Mouse (Mus musculus) stomach, embryonic 14.5 days (tissue): ENCODE measurements around the gene Sult2b1. TPM values are rescaled to one million over a fixed set of nuclear protein-coding genes. Genes with fewer than 3 reads are reported as not detected.

Experiments
- ATAC-seq: fragments of 200-750 bp; cut with Nextera tagmentation; 2 replicates; pipeline ENCODE4 v1.8.0; 2017; ENCODE audit warnings: low read depth, moderate TSS enrichment; ENCODE audit not compliant: insufficient number of reproducible peaks, insufficient read depth, low FRiP score
- H3K27ac ChIP-seq: fragments of 300-500 bp; sonication (generic); 2 replicates; pipeline ENCODE4 v1.5.1; 2014; ENCODE audit warnings: mild to moderate bottlenecking, low read length, moderate library complexity, mixed read lengths
- H3K27me3 ChIP-seq: fragments of 300-500 bp; sonication (generic); 2 replicates; pipeline ENCODE4 v1.6.1; 2014; ENCODE audit warnings: low read length, control low read depth, mixed read lengths; ENCODE audit not compliant: control insufficient read depth, insufficient read depth
- H3K36me3 ChIP-seq: fragments of 300-500 bp; sonication (generic); 2 replicates; pipeline ENCODE4 v1.6.1; 2014; ENCODE audit warnings: mild to moderate bottlenecking, control low read depth, low read length, moderate library complexity, mixed read lengths; ENCODE audit not compliant: control insufficient read depth, insufficient read depth
- H3K4me1 ChIP-seq: fragments of 300-500 bp; sonication (generic); 2 replicates; pipeline ENCODE4 v1.6.1; 2014; ENCODE audit warnings: low read length, control low read depth, mixed read lengths; ENCODE audit not compliant: control insufficient read depth, insufficient read depth
- H3K4me2 ChIP-seq: fragments of 300-500 bp; sonication (generic); replicated peaks from 2 replicates; pipeline ENCODE4 v1.6.1; 2014; ENCODE audit warnings: low read depth, low read length, control low read depth
- H3K4me3 ChIP-seq: fragments of 300-500 bp; sonication (generic); 2 replicates; pipeline ENCODE4 v1.5.1; 2014; ENCODE audit warnings: low read depth, low read length, control low read depth
- H3K9ac ChIP-seq: fragments of 300-500 bp; sonication (generic); replicated peaks from 2 replicates; pipeline ENCODE4 v1.6.1; 2014; ENCODE audit warnings: low read depth, mild to moderate bottlenecking, control low read depth, low read length, moderate library complexity, mixed read lengths
- H3K9me3 ChIP-seq: fragments of 300-500 bp; sonication (generic); 2 replicates; pipeline ENCODE4 v1.6.1; 2016; ENCODE audit warnings: low read depth, low read length, control low read depth; ENCODE audit not compliant: control insufficient read depth
- WGBS: fragments of 180-500 bp; shearing (Covaris S2); extraction: QIAGEN DNeasy Blood & Tissue Kit; methylation state at CpG from one replicate; pipeline ENCODE4 v1.1.7; 2014; 5-methylcytosine and 5-hydroxymethylcytosine counted together
- polyA plus RNA-seq: library from polyadenylated mRNA; unstranded; fragments of >200 nt; fragmentation: Nextera tagmentation; extraction: Ambion mirVana; gene quantifications from 2 replicates; pipeline ENCODE4 v1.2.1, GENCODE M21; 2014

Gene Sult2b1
- polyA plus RNA-seq, 1 experiment from 2014 or later, result 3.6 TPM

DNA sequence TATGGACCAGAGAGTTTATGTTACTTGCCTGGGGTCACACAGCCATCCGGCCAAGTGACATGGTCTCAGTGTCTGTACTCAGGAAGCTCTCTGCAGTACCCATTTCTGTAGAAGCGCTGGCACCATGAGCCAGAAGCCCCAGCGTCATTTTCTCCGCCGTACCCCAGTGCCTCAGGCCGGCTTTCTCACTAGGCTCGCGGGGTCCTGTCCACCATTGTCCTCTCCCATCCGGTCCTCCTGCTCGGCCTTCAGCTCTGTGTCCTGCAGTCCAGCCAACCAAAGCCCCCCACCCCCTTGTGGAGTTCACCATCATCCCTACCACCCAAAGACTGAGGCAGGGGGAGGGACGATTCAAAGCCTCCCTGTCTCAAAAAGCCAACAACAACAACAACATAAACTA, 82.9 kb downstream of the Sult2b1 start:
- peak overlapping the region; percentile 73; the same call in 1 of the 2 replicates for H3K4me2 ChIP-seq
- no peaks in the 10 kb centered on the region for H3K36me3 ChIP-seq
- no peak for ATAC-seq
- no peak overlapping the region for H3K27ac ChIP-seq
- peaks cover 27% of the 10 kb centered on the region for H3K4me1 ChIP-seq
- WGBS, result 87% methylated on average over 11 of the region's 11 CpGs
- peak overlapping the region; percentile 39; the same call in 1 of the 2 replicates for H3K4me3 ChIP-seq
- H3K9me3 ChIP-seq, result no peaks in the 10 kb centered on the region
- 0 out of 2 replicates have a peak, but pooled peaks cover 4% of the 10 kb centered on the region for H3K27me3 ChIP-seq
- peak overlapping the region; percentile 18; the same call in 1 of the 2 replicates for H3K9ac ChIP-seq

DNA sequence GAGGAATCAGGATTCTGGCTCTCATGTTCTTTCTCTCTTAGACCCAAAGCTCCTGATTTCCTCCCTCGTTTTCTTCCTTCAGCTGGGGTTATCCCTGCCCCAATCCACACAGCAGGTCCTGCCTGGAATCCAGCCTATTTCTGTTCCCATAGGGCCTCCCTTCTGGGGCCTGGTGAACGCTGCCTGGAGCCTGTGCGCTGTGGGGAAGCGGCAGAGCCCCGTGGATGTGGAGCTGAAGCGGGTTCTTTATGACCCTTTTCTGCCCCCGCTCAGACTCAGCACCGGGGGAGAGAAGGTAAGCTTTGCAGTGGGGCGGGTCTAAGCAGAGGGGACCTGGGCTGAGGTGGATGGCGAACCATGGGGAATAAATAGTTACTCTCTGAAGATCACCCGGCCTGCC, 83.4 kb downstream of the Sult2b1 start:
- peaks cover 27% of the 10 kb centered on the region for H3K4me1 ChIP-seq
- H3K9ac ChIP-seq, result peak overlapping the region; percentile 18; the same call in 1 of the 2 replicates

DNA sequence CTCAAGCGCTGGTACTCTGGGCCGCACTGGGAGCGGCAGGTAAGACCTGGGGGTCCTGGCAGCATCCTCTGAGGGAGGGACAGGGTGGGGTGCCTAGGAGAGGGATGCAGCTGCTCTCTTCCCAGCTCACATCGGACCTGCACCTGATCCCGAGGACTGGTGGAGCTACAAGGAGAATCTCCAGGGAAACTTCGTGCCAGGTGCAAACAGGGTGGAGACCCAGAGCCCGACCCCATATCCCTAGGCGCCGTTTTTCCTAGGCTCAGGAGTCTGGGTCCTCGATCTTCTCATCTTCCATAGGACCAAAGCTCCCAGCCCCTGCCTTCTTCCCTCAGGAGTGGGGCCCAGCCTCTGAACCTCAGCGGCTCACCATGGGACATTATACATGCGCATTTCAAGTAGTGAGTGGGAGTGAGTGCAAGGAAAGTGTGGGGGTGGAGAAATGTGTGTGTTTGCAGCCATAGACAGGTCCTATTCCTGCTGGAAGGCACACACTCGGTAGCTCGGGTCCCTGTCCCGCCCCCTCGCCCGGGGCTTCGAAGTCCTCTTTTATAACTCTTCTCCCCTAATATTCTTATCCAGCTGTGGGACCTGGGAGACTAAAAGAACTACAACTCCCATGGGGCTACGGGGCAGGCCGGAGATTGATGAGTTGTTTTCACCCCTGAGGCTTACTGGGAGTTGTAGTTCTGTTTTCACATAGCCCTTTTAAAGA, 84.0 kb downstream of the Sult2b1 start:
- no peak for ATAC-seq
- WGBS, result 1% methylated on average over 20 of the region's 20 CpGs
- Histone ChIP-seq H3K36me3 (no peaks in the 10 kb centered on the region), H3K4me2 (peak overlapping the region; percentile 73), H3K4me3 (peak overlapping the region; percentile 39), H3K4me1 (peaks cover 27% of the 10 kb centered on the region), H3K9me3 (no peaks in the 10 kb centered on the region), H3K27ac (no peak overlapping the region), H3K27me3 (0 out of 2 replicates have a peak, but pooled peaks cover 4% of the 10 kb centered on the region), H3K9ac (peak overlapping the region; percentile 55; the same call in 1 of the 2 replicates)

More for the DNA sequence above, 83.4 kb downstream of the Sult2b1 start:
- ATAC-seq, result no peak
- Histone ChIP-seq H3K36me3 (no peaks in the 10 kb centered on the region), H3K27me3 (0 out of 2 replicates have a peak, but pooled peaks cover 4% of the 10 kb centered on the region), H3K4me2 (peak overlapping the region; percentile 73), H3K4me3 (peak overlapping the region; percentile 39; the same call in 1 of the 2 replicates), H3K27ac (peak overlapping the region; percentile 52; the same call in 1 of the 2 replicates), H3K9me3 (no peaks in the 10 kb centered on the region)
- 31% methylated on average over 11 of the region's 11 CpGs for WGBS

GRCm38 (mm10) chr7:45699523-45700141, 84.8 kb downstream of the Sult2b1 start, which contains the start of gene Car11:
Gene Car11 (plus strand): TSS chr7:45699843.
- Histone ChIP-seq H3K9me3 (no peaks in the 10 kb centered on the region), H3K4me2 (peak within 1 kb of the TSS; percentile 73), H3K4me1 (peaks cover 27% of the 10 kb centered on the region), H3K27ac (no peak within 1 kb of the TSS), H3K9ac (peak within 1 kb of the TSS; percentile 55; the same call in 1 of the 2 replicates), H3K36me3 (no peaks in the 10 kb centered on the region), H3K4me3 (peak within 1 kb of the TSS; percentile 39), H3K27me3 (0 out of 2 replicates have a peak, but pooled peaks cover 4% of the 10 kb centered on the region)
- no peak for ATAC-seq
- 2% methylated on average over 36 of the region's 36 CpGs for WGBS

- Histone ChIP-seq H3K4me2 (no peak overlapping the region), H3K9ac (no peak overlapping the region), H3K9me3 (no peaks in the 10 kb centered on the region), H3K4me3 (no peak overlapping the region), H3K36me3 (no peaks in the 10 kb centered on the region), H3K27ac (no peak overlapping the region), H3K27me3 (0 out of 2 replicates have a peak, but pooled peaks cover 4% of the 10 kb centered on the region), H3K4me1 (peaks cover 17% of the 10 kb centered on the region; the same call in 1 of the 2 replicates)
- ATAC-seq, result no peak
- 89% methylated on average over 6 of the region's 7 CpGs for WGBS
Observed at GRCm38 (mm10) chr7:45697894-45698293, 86.6 kb downstream of the Sult2b1 start.

DNA sequence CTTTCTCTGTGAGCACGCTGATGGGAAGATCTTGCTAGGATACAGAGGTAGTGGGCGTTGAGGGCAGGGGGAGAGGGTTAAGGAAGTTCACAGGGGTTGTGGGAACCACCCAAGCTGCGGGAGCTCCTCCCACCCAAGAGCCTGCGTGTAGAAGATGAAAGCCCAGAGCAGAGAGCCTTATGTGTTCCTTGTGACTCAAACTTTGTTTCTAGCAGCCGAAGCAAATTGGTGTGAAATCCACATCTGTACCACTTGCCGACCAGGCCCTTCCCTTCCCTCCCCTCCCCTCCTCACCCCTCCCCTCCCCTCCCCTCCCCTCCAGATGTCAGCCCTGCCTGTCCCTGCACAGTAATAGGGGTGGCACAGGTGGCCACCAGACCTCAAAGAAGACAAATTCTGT, 89.4 kb downstream of the Sult2b1 start:
- H3K27me3 ChIP-seq, result 0 out of 2 replicates have a peak, but pooled peaks cover 4% of the 10 kb centered on the region
- H3K27ac ChIP-seq, result no peak overlapping the region
- ATAC-seq, result no peak
- H3K4me3 ChIP-seq, result no peak overlapping the region
- H3K36me3 ChIP-seq, result no peaks in the 10 kb centered on the region
- peaks cover 5% of the 10 kb centered on the region; the same call in 1 of the 2 replicates for H3K4me1 ChIP-seq
- H3K9me3 ChIP-seq, result no peaks in the 10 kb centered on the region
- H3K4me2 ChIP-seq, result no peak overlapping the region
- H3K9ac ChIP-seq, result no peak overlapping the region
- WGBS, result 11% methylated on average over 6 of the region's 6 CpGs

DNA sequence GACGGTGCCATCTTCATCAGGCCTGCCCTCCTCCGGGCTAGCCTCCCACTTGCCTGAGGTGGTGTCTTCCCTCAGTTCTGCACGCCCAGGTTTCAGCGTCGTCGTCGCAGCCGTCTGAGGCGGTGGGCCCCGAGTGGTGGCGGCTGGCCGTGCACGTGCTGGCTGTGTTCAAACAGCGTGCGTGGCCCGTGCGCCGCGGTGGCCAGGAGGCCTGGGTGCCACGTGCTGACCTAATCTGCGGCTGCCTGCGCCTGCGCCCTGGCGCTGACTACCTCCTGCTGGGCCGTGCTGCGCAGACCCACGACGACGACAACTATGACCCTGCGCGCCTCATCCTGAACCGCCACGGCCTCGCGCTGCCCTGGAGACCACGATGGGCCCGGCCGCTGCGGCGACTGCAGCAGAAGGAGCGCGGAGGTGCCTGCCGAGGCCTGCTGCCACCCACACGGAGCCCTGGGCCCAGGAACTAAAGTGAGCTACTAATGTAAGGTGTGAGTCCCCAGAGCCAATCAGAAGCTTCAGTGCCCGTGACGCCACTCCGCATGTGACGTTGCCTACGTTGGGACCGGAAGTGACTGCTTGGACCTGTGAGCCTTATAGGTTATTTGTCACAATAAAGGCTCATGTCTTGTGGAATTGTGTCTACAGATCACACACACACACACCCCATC, 90.4 kb downstream of the Sult2b1 start, which contains the start of gene Sec1:
TSS of gene Sec1 (minus strand) at position 482 of the 671 bp plus-strand sequence.
- Histone ChIP-seq H3K27me3 (0 out of 2 replicates have a peak, but pooled peaks cover 4% of the 10 kb centered on the region), H3K4me3 (no peak within 1 kb of the TSS), H3K9ac (no peak within 1 kb of the TSS), H3K27ac (no peak within 1 kb of the TSS), H3K36me3 (no peaks in the 10 kb centered on the region), H3K4me1 (no peaks in the 10 kb centered on the region), H3K9me3 (no peaks in the 10 kb centered on the region), H3K4me2 (no peak within 1 kb of the TSS)
- WGBS, result 89% methylated on average over 50 of the region's 50 CpGs
- ATAC-seq, result no peak

- Histone ChIP-seq H3K36me3 (no peaks in the 10 kb centered on the region), H3K9ac (no peak overlapping the region), H3K9me3 (no peaks in the 10 kb centered on the region), H3K27ac (no peak overlapping the region), H3K4me3 (no peak overlapping the region), H3K27me3 (no peaks in the 10 kb centered on the region), H3K4me1 (no peaks in the 10 kb centered on the region), H3K4me2 (no peak overlapping the region)
- no peak for ATAC-seq
- WGBS, result 88% methylated on average over 2 of the region's 2 CpGs
Observed at GRCm38 (mm10) chr7:45692364-45692763, 92.1 kb downstream of the Sult2b1 start.
